ENCODE assay signal across 9 mouse cellular contexts in the genomic region with DNA sequence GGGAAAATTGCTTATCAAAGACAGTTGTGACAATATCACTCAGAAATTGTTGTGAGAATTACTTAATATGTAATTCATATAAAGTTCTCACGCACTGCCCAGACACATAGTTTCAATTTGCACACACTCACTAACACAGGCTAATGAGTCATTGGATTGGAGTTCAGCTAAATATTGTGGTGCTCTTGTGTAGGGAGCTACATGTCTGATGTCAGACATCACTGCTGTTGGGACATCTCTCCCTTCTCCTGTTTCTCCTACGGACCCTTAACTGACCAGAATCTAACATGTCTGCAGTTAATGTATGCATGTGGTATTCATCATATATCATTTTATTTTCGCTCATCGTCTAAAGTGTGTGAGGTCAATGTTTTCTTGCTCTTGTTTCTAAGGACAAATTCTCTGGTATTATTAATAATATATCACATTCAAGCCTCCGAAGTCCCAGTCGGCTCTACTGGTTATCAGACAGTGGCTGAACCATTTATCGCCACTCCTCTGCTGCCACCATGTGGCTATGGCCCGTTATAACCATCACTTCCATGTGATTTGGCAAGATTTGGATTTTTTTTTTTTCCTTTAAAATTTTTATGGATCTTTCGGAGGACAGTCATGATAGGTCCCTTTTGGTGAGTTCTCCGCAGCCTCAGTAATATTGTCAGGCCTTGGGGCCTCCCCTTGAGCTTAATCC. TPM values are rescaled to one million over a fixed set of nuclear protein-coding genes. Genes with fewer than 3 reads are reported as not detected.
A peak's percentile ranks its signal among the peaks of the same experiment; 100 is the strongest.
DNase-seq lines count a peak whose midpoint lies in the region; ATAC-seq and TF ChIP-seq lines count a peak whose summit lies in the region.
"Had no signal": no experiment of that assay in that cellular context is flagged by ENCODE, and none has a peak within 500 bp of the region (broad histone marks: within the 10 kb centered on the region; RNA-seq: fewer than 3 reads in every experiment).

No protein-coding gene starts in this region.

- H3K27me3 ChIP-seq in kidney, adult 2 months (replicated peaks; ENCODE audit: control insufficient read depth, insufficient read depth, low read length), result no peaks in the 10 kb centered on the region
- no peaks in the 10 kb centered on the region for H3K27me3 ChIP-seq in kidney, embryonic 15.5 days
- H3K27me3 ChIP-seq in midbrain, embryonic 16.5 days (ENCODE audit: control insufficient read depth, insufficient read depth, low read depth, low read length), result no peaks in the 10 kb centered on the region
- H3K27me3 ChIP-seq: neural tube, embryonic 13.5 days had no signal

- no peaks in the 10 kb centered on the region for H3K36me3 ChIP-seq in kidney, adult 2 months (ENCODE audit: control insufficient read depth, insufficient read depth, low read length)
- no peaks in the 10 kb centered on the region for H3K36me3 ChIP-seq in kidney, embryonic 15.5 days
- H3K36me3 ChIP-seq in ES-E14 (ENCODE audit: control insufficient read depth, insufficient read depth, low read length, poor library complexity, severe bottlenecking), result no peaks in the 10 kb centered on the region
- no peaks in the 10 kb centered on the region for H3K36me3 ChIP-seq in midbrain, embryonic 16.5 days (ENCODE audit: control insufficient read depth, insufficient read depth, low read length)
- H3K36me3 ChIP-seq: neural tube, embryonic 13.5 days had no signal

- intact Hi-C loops in left cerebral cortex, postnatal 25 days (cut with DNase I), result loop anchor here (10.0 kb wide), 2 partner anchors 1124 to 1334 kb away; no protein-coding TSS in a partner anchor

- H3K27ac ChIP-seq in kidney, adult 2 months (ENCODE audit: insufficient read depth, low read depth, low read length), result no peak overlapping the region
- no peak overlapping the region for H3K27ac ChIP-seq in kidney, embryonic 15.5 days
- no peak overlapping the region for H3K27ac ChIP-seq in ES-E14 (ENCODE audit: insufficient read depth, low read depth, low read length, poor library complexity, severe bottlenecking)
- H3K27ac ChIP-seq in midbrain, embryonic 16.5 days (ENCODE audit: low read length), result no peak overlapping the region
- H3K27ac ChIP-seq: neural tube, embryonic 13.5 days had no signal

- no peaks in the 10 kb centered on the region for H3K9me3 ChIP-seq in kidney, embryonic 15.5 days (replicated peaks)
- H3K9me3 ChIP-seq in ES-E14 (ENCODE audit: control insufficient read depth, insufficient read depth, low read depth, low read length), result 0 out of 2 replicates have a peak, but pooled peaks cover 3% of the 10 kb centered on the region
- no peaks in the 10 kb centered on the region for H3K9me3 ChIP-seq in midbrain, embryonic 16.5 days (replicated peaks; ENCODE audit: control insufficient read depth, low read length, poor library complexity, severe bottlenecking)
- H3K9me3 ChIP-seq: neural tube, embryonic 13.5 days had no signal

- ATAC-seq in kidney, embryonic 15.5 days (replicated peaks; ENCODE audit: low FRiP score), result no peak
- ATAC-seq in midbrain, embryonic 16.5 days, result peak; percentile 48

- H3K4me1 ChIP-seq in kidney, adult 2 months (ENCODE audit: control insufficient read depth, insufficient read depth, low read length), result no peaks in the 10 kb centered on the region
- no peaks in the 10 kb centered on the region for H3K4me1 ChIP-seq in kidney, embryonic 15.5 days
- no peaks in the 10 kb centered on the region for H3K4me1 ChIP-seq in ES-E14 (ENCODE audit: control insufficient read depth in 2 of 2, insufficient read depth in 2 of 2, low read length in 2 of 2, poor library complexity in 1 of 2)
- H3K4me1 ChIP-seq in midbrain, embryonic 16.5 days (ENCODE audit: control insufficient read depth, insufficient read depth, low read length), result no peaks in the 10 kb centered on the region
- H3K4me1 ChIP-seq: neural tube, embryonic 13.5 days had no signal

- TF ChIP-seq CTCF in kidney, adult 2 months (conservative IDR thresholded peaks at IDR 0.05; ENCODE audit: insufficient read depth, insufficient read length, low read depth, low read length), result peak; percentile 79

- TF ChIP-seq POLR2A in kidney, adult 2 months (IDR thresholded peaks at IDR 0.05; ENCODE audit: low read depth, low read length), result no peak

- in situ Hi-C loops in ES-E14 (cut with MboI; ENCODE audit: low sequenced_read_pairs in 2 of 2, unreplicated experiment in 2 of 2), result no loop called here

- peak; percentile 51 for DNase-seq in kidney, adult 2 months
- peak; percentile 15 for DNase-seq in ES-E14 (ENCODE audit: low read depth, low spot score)
- DNase-seq in brain, adult 2 months (ENCODE audit: low read depth, low spot score), result peak; percentile 71
- peak; percentile 37 to 54 for DNase-seq in frontal cortex, postnatal 36 days (ENCODE audit: low spot score in 2 of 2)
- DNase-seq in left cerebral cortex, postnatal 25 days (ENCODE audit: low spot score in 2 of 2), result peak; percentile 51 to 60
- DNase-seq in T-cell, adult 2 months (ENCODE audit: low spot score), result no peak

- H3K4me3 ChIP-seq in kidney, adult 2 months (ENCODE audit: insufficient read depth, low read depth, low read length), result no peak overlapping the region
- H3K4me3 ChIP-seq in kidney, embryonic 15.5 days (replicated peaks), result no peak overlapping the region
- H3K4me3 ChIP-seq in ES-E14 (ENCODE audit: insufficient read depth in 1 of 2, low read depth in 1 of 2, low read length in 2 of 2, poor library complexity in 1 of 2, severe bottlenecking in 1 of 2), result no peak overlapping the region
- no peak overlapping the region for H3K4me3 ChIP-seq in midbrain, embryonic 16.5 days (ENCODE audit: low read depth, low read length)
- H3K4me3 ChIP-seq: neural tube, embryonic 13.5 days had no signal

- 51% methylated on average over 10 of the region's 10 CpGs for WGBS in kidney, adult 2 months
- WGBS in kidney, embryonic 15.5 days, result 60% methylated on average over 10 of the region's 10 CpGs
- 59% methylated on average over 10 of the region's 10 CpGs for WGBS in midbrain, embryonic 16.5 days

- H3K9ac ChIP-seq in kidney, embryonic 15.5 days, result no peak overlapping the region
- no peak overlapping the region for H3K9ac ChIP-seq in ES-E14 (ENCODE audit: insufficient read depth, low read depth, low read length, poor library complexity, severe bottlenecking)
- no peak overlapping the region for H3K9ac ChIP-seq in midbrain, embryonic 16.5 days (ENCODE audit: low read depth, low read length)
- H3K9ac ChIP-seq: neural tube, embryonic 13.5 days had no signal

- H3K4me2 ChIP-seq in kidney, embryonic 15.5 days, result no peak overlapping the region
- no peak overlapping the region for H3K4me2 ChIP-seq in midbrain, embryonic 16.5 days (ENCODE audit: low read length)
- H3K4me2 ChIP-seq: neural tube, embryonic 13.5 days had no signal

TF ChIP-seq in ES-E14, 5 proteins besides CTCF, POLR2A, EP300 and RAD21:
- TF ChIP-seq MAFK (IDR thresholded peaks at IDR 0.05; ENCODE audit: insufficient read depth, low read depth, low read length) (no peak), CHD2 (IDR thresholded peaks at IDR 0.05; ENCODE audit: low read depth, low read length) (no peak), ZNF384 (IDR thresholded peaks at IDR 0.05; ENCODE audit: low read depth, low read length) (no peak), ZC3H11A (IDR thresholded peaks at IDR 0.05; ENCODE audit: borderline replicate concordance, low read depth, low read length) (peak; percentile 52; the same call in 1 of the 2 replicates), HCFC1 (IDR thresholded peaks at IDR 0.05; ENCODE audit: borderline replicate concordance, insufficient read depth, low read length) (no peak)

RNA-seq across cellular contexts. Expression of a gene that starts 12.3 kb away (rescaled TPM):
- not detected in 2 replicates for polyA plus RNA-seq in kidney, adult 2 months (2012; rRNA removed)
- polyA plus RNA-seq in kidney, embryonic 15.5 days (2015; fragmentation: Nextera tagmentation; extraction: Ambion mirVana), result not detected in 2 replicates
- total RNA-seq in ES-E14 (2012; rRNA removed), result not detected in 2 replicates
- not detected for total RNA-seq in left cerebral cortex, postnatal 25 days (2021)
- not detected in 2 replicates for polyA plus RNA-seq in midbrain, embryonic 16.5 days (2015; fragmentation: Nextera tagmentation; extraction: Ambion mirVana)
- polyA plus RNA-seq: neural tube, embryonic 13.5 days had no signal

RNA-seq across cellular contexts. Expression of a gene that starts 20.5 kb away (rescaled TPM):
- polyA plus RNA-seq in kidney, adult 2 months (2012; rRNA removed), result 9.2 and 12.3 TPM in 2 replicates
- polyA plus RNA-seq in kidney, embryonic 15.5 days (2015; fragmentation: Nextera tagmentation; extraction: Ambion mirVana), result 46.2 and 51.6 TPM in 2 replicates
- total RNA-seq in ES-E14 (2012; rRNA removed), result 30.5 and 35.1 TPM in 2 replicates
- 10 to 100 TPM; 23.8 to 26.3 TPM for total RNA-seq in left cerebral cortex, postnatal 25 days (2021)
- polyA plus RNA-seq in midbrain, embryonic 16.5 days (2015; fragmentation: Nextera tagmentation; extraction: Ambion mirVana), result 50.2 and 57.0 TPM in 2 replicates
